Mouse (Mus musculus) stomach, postnatal 0 days (tissue): ENCODE data around the gene Cd300lf. TPM values are rescaled to one million over a fixed set of nuclear protein-coding genes. Genes with fewer than 3 reads are reported as not detected.

ENCODE experiments used
- ATAC-seq: fragments of 200-750 bp; cut with Nextera tagmentation; 2 replicates; pipeline ENCODE4 v1.8.0; 2017; ENCODE audit not compliant: low FRiP score, low TSS enrichment
- DNase-seq: peaks from one replicate; pipeline ENCODE4 v3.0.0-alpha.2; 2016; ENCODE audit warnings: low spot score
- H3K27ac ChIP-seq: fragments of 300-500 bp; sonication (generic); replicated peaks from 2 replicates; pipeline ENCODE4 v1.5.1; 2014; ENCODE audit warnings: mild to moderate bottlenecking, control low read depth
- H3K27me3 ChIP-seq: fragments of 300-500 bp; sonication (generic); 2 replicates; pipeline ENCODE4 v1.6.1; 2014; ENCODE audit warnings: low read length; ENCODE audit not compliant: control insufficient read depth, insufficient read depth
- H3K36me3 ChIP-seq: fragments of 300-500 bp; sonication (generic); 2 replicates; pipeline ENCODE4 v1.6.1; 2014; ENCODE audit warnings: low read length, mixed read lengths; ENCODE audit not compliant: control insufficient read depth, insufficient read depth
- H3K4me1 ChIP-seq: fragments of 300-500 bp; sonication (generic); replicated peaks from 2 replicates; pipeline ENCODE4 v1.6.1; 2014; ENCODE audit warnings: antibody characterized with exemption; ENCODE audit not compliant: control insufficient read depth, insufficient read depth
- H3K4me2 ChIP-seq: fragments of 300-500 bp; sonication (generic); replicated peaks from 2 replicates; pipeline ENCODE4 v1.6.1; 2014; ENCODE audit warnings: low read depth, mild to moderate bottlenecking, control low read depth, moderate library complexity
- H3K4me3 ChIP-seq: fragments of 300-500 bp; sonication (generic); 2 replicates; pipeline ENCODE4 v1.5.1; 2014; ENCODE audit warnings: low read depth, low read length, control low read depth
- H3K9ac ChIP-seq: fragments of 300-500 bp; sonication (generic); 2 replicates; pipeline ENCODE4 v1.6.1; 2014; ENCODE audit warnings: mild to moderate bottlenecking, low read length, control low read depth, mixed read lengths
- H3K9me3 ChIP-seq: fragments of 300-500 bp; sonication (generic); 2 replicates; pipeline ENCODE4 v1.6.1; 2016; ENCODE audit warnings: low read length; ENCODE audit not compliant: control insufficient read depth
- CTCF ChIP-seq: IDR thresholded peaks from 2 replicates; pipeline ENCODE4 v1.5.1; 2016; ENCODE audit warnings: antibody characterized with exemption, low read depth, mild to moderate bottlenecking, moderate library complexity
- EP300 ChIP-seq: optimal IDR thresholded peaks from 2 replicates; pipeline ENCODE3; 2016; ENCODE audit warnings: antibody characterized with exemption
- whole genome bisulfite sequencing: fragments of 180-500 bp; shearing (Covaris S2); extraction: QIAGEN DNeasy Blood & Tissue Kit; methylation state at CpG from one replicate; pipeline ENCODE4 v1.1.7; 2014; 5-methylcytosine and 5-hydroxymethylcytosine counted together
- polyA plus RNA-seq: library from polyadenylated mRNA; unstranded; fragments of >200 nt; fragmentation: Nextera tagmentation; extraction: Ambion mirVana; gene quantifications from 2 replicates; pipeline ENCODE4 v1.2.1, GENCODE M21; 2015

Gene Cd300lf
- polyA plus RNA-seq, 1 experiment from 2014 or later, result 0.47 TPM

DNA sequence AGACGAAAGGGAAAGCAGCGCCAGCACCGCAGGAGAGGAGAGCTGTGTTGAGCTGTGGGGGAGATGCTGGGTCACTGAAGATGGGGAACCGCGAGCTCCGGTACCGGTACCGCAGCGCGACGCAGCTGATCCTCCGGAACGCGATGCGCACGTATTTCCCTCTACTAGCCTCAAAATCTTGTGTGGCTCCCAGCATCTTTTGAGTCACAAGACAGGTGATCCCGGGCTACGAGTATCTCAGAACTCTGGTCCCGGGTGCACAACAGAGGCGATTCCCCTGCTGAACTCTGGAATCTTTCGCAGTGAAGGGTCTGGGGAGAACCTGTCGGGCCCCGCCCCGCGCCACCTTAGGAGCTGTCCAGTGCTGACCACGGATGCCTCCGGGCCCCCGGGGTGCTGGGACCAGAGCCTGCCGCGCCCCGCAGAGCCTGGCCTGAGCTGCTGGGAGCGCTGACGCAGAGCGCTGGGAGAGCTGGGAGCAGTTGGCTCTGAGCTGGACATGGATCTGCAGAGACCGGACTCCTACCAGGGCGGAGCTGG lies 42.4 kb downstream of the Cd300lf start, which contains the start of gene Rab37:
TSS of gene Rab37 (plus strand) at position 70 of the 540 bp plus-strand sequence.
- 3% methylated on average over 36 of the region's 36 CpGs for WGBS
- ATAC-seq, result peak; percentile 51; the same call in 1 of the 2 replicates
- peak; percentile 62 for DNase-seq
- H3K36me3 ChIP-seq, result no peaks in the 10 kb centered on the region
- H3K9me3 ChIP-seq, result no peaks in the 10 kb centered on the region
- no peaks in the 10 kb centered on the region for H3K4me1 ChIP-seq
- no peak within 1 kb of the TSS for H3K27ac ChIP-seq
- TF ChIP-seq CTCF (no peak), EP300 (no peak)
- no peak within 1 kb of the TSS for H3K4me2 ChIP-seq
- H3K27me3 ChIP-seq, result no peaks in the 10 kb centered on the region
- no peak within 1 kb of the TSS for H3K9ac ChIP-seq
- H3K4me3 ChIP-seq, result no peak within 1 kb of the TSS

DNA sequence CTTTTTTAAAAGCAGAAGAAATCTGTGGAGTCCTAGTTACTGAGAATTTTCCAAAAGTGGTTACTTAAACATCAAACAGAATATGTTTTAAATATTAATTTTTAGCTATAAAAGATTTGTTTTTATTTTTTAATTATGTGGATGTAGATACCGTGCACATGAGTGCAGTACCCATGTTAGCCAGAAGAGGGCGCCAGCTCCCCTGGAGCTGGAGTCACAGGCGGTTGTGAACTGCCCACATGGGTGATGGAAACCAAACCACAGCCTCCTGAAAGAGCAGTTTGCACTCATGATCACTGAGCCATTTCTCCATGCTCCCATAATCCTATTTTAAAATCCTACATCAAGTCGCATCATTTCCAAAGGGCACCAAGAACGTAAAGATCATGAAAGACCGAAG lies 43.9 kb downstream of the Cd300lf start:
- WGBS, result 65% methylated on average over 6 of the region's 6 CpGs
- DNase-seq (no peak), ATAC-seq (no peak)
- Histone ChIP-seq H3K27me3 (no peaks in the 10 kb centered on the region), H3K27ac (no peak overlapping the region), H3K9ac (no peak overlapping the region), H3K9me3 (no peaks in the 10 kb centered on the region), H3K4me3 (no peak overlapping the region), H3K4me2 (no peak overlapping the region), H3K36me3 (no peaks in the 10 kb centered on the region), H3K4me1 (no peaks in the 10 kb centered on the region)
- TF ChIP-seq CTCF, result peak; percentile 57
- TF ChIP-seq EP300, result no peak

DNA sequence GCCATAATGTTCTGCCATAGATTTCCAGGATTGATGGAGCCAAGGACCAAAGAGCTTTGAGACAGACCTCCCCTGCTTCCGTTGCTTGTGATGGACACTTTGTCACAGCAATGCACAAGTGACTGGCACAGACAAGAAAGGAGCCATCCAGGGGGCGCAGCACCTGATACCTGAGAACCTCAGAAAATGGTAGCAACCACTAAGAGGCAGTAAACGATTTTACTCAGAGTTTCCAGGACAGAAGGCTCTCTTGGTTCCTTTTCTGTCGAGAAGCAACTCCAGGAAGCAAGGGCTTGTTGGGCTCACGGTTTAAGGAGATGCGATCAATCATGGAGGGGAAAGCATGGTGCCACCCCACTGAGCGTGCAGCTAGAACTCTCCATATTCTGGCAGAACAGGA lies 47.6 kb downstream of the Cd300lf start:
- H3K4me2 ChIP-seq, result no peak overlapping the region

DNA sequence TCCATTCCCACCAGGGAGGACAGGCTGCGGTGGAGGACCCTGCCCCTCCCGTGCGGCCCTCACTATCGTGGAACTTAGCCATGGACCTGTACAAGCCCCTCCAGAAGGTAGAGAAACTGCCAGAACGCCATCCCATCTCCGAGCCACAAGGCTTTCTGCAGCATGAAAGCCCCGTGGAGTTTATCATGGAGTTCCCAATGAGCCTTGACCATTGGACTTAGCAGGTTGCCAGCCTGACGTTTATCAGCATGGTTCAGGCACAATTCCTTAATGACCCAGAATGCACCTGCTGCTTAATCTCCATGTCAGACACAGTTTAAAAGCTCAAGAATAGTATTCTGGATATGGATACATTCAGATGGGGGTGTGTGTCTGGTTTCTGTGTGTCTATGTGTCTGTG lies 48.7 kb downstream of the Cd300lf start:
- H3K4me3 ChIP-seq, result no peak overlapping the region
- H3K9ac ChIP-seq, result no peak overlapping the region
- H3K4me1 ChIP-seq, result no peaks in the 10 kb centered on the region
- no peaks in the 10 kb centered on the region for H3K9me3 ChIP-seq
- no peaks in the 10 kb centered on the region for H3K27me3 ChIP-seq
- H3K4me2 ChIP-seq, result no peak overlapping the region
- ATAC-seq (no peak), DNase-seq (no peak)
- no peak for TF ChIP-seq CTCF
- H3K36me3 ChIP-seq, result no peaks in the 10 kb centered on the region
- 67% methylated on average over 8 of the region's 8 CpGs for WGBS
- H3K27ac ChIP-seq, result no peak overlapping the region

More for the DNA sequence above, 47.6 kb downstream of the Cd300lf start:
- no peaks in the 10 kb centered on the region for H3K27me3 ChIP-seq
- DNase-seq (no peak), ATAC-seq (no peak)
- H3K4me3 ChIP-seq, result no peak overlapping the region
- no peak overlapping the region for H3K9ac ChIP-seq
- 52% methylated on average over 7 of the region's 7 CpGs for WGBS
- no peak overlapping the region for H3K27ac ChIP-seq
- no peaks in the 10 kb centered on the region for H3K4me1 ChIP-seq
- H3K9me3 ChIP-seq, result no peaks in the 10 kb centered on the region
- no peak for TF ChIP-seq EP300
- TF ChIP-seq CTCF, result no peak
- no peaks in the 10 kb centered on the region for H3K36me3 ChIP-seq

DNA sequence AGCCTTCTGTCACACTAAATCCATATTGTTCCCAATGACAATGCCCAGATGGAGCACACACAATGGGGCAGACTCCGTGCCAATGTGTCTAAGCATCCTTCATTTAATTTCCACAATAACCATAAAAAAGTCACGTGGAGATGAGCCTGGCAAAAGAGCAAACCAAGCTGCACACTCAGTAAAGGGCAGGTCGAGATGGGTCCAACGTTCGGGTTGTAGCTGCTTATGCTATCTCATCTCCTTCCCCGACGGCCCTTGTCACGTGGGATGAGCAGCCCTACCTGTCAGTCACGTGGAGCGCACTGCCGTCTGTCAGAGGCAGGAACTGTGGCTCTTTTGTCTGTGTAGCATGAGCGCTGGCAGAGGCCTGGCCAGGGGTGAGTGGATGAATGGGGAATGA lies 49.2 kb downstream of the Cd300lf start:
- Histone ChIP-seq H3K36me3 (no peaks in the 10 kb centered on the region), H3K4me1 (no peaks in the 10 kb centered on the region), H3K27ac (no peak overlapping the region), H3K9me3 (no peaks in the 10 kb centered on the region), H3K9ac (no peak overlapping the region), H3K4me2 (no peak overlapping the region), H3K27me3 (no peaks in the 10 kb centered on the region), H3K4me3 (no peak overlapping the region)
- DNase-seq, result no peak
- no peak for ATAC-seq
- WGBS, result 43% methylated on average over 12 of the region's 12 CpGs
- no peak for TF ChIP-seq EP300
- no peak for TF ChIP-seq CTCF

GRCm38 (mm10) chr11:115083376-115084139 lies 50.2 kb downstream of the Cd300lf start:
- 32% methylated on average over 18 of the region's 18 CpGs for WGBS

More at GRCm38 (mm10) chr11:115083376-115084139, 50.2 kb downstream of the Cd300lf start:
- no peak overlapping the region for H3K4me3 ChIP-seq
- DNase-seq (peak; percentile 72), ATAC-seq (peak; percentile 32; the same call in 1 of the 2 replicates)
- H3K27me3 ChIP-seq, result no peaks in the 10 kb centered on the region
- no peaks in the 10 kb centered on the region for H3K4me1 ChIP-seq
- H3K9ac ChIP-seq, result no peak overlapping the region
- no peak overlapping the region for H3K27ac ChIP-seq
- H3K36me3 ChIP-seq, result no peaks in the 10 kb centered on the region
- TF ChIP-seq CTCF (peak; percentile 98), EP300 (no peak)
- H3K4me2 ChIP-seq, result no peak overlapping the region
- H3K9me3 ChIP-seq, result no peaks in the 10 kb centered on the region
